Mouse (Mus musculus) megakaryocyte, adult 5-6 weeks (primary cell): Measurements from ENCODE around the gene Pex14. TPM values are rescaled to one million over a fixed set of nuclear protein-coding genes. Genes with fewer than 3 reads are reported as not detected.

Experiments used
- ATAC-seq: 2 replicates; pipeline ENCODE4 v1.8.0; 2016; ENCODE audit warnings: mild to moderate bottlenecking, inconsistent platforms; ENCODE audit not compliant: poor library complexity, severe bottlenecking
- total RNA-seq, 2 experiments: library from RNA; stranded (forward) in 1 of 2; stranded (reverse) in 1 of 2; fragments of 153-499, 151-499 nt in 1 of 2; fragments of 221-1000, 200-1000 nt in 1 of 2; gene quantifications; 2 replicates each; pipeline versions ENCODE4 v1.2.3 to v1.2.4; 2015 to 2017

Gene Pex14
- total RNA-seq, 2 experiments from 2014 or later = 7.7 to 10.7 TPM

DNA sequence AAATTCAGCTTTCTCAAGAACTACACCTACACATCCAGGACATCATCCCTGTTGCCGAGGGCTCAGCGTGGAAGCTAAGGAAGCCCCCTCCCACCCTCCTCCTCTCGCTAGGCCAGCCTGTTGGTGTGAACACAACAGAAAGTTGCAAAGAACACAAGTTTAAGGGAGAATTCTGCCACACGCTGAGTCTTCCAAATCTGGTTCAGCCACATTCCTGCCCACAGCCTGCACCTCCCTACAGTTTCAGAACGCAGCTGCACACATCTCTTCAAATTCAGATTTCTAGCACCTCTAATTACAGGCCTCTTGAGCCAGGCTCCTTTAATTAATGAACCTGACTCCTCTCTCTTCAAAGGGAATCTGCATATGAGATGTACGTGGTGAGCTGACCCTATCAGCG is 41.4 kb downstream of the Pex14 start:
- no peak for ATAC-seq

DNA sequence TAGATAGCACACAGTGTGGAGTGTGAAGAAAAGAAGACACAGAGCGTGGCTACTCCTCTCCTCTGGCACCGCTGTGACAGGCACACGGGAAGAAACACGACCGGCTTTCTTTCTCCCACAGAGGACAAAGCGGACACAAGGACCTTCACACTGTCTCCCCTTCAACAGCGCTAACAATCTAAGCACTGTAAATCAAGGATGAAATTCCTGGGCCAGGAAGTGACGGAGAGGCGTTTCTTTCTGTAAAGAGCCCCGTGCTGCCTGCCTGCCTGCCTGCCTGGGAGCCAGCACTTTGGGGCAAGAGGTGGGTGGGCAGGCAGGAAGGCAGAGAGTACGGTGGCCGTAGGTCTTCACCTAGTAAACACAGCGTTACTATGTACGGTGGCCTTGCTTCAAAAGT is 42.2 kb downstream of the Pex14 start:
- no peak for ATAC-seq

DNA sequence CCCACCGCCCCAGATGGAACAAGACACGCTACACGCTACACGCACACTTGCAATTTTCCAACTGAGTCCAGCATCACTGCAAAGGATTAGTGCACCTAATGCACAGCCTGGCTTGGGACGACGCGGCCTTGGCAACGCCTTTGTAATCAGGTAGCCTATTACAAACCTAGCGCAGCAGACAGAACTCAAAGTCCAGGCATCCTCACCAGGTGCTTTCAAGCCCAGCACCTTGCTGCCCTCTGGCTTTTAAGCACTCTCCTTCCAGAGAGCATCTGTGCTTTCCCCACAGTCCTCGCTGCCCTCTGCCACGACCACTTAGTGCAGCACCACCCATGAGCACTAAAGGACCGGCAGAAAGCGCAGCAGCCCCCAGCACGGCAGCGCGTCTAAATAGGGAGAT is 42.7 kb downstream of the Pex14 start:
- ATAC-seq = no peak

DNA sequence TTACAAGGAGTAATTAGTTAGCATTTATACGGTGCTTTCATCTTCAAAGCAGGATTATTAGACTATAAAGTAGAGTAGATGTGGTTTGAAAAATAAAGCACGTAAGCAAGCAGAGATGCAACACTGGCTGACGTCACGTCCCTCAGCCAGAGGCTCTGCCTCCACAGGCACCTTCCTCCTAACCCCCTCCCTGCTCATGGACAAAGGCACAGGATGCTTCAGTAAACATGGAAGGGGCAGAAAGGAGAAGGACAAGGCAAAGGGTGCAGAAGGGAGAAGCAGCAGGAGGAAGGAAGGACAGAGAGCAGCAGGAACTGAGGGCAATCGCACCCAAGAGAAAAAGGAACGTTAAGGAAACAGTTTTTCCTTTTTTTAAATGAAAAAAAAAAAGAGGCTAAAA is 43.8 kb downstream of the Pex14 start:
- 0 out of 2 replicates have a peak, but pooled peaks have one; percentile 18 for ATAC-seq

DNA sequence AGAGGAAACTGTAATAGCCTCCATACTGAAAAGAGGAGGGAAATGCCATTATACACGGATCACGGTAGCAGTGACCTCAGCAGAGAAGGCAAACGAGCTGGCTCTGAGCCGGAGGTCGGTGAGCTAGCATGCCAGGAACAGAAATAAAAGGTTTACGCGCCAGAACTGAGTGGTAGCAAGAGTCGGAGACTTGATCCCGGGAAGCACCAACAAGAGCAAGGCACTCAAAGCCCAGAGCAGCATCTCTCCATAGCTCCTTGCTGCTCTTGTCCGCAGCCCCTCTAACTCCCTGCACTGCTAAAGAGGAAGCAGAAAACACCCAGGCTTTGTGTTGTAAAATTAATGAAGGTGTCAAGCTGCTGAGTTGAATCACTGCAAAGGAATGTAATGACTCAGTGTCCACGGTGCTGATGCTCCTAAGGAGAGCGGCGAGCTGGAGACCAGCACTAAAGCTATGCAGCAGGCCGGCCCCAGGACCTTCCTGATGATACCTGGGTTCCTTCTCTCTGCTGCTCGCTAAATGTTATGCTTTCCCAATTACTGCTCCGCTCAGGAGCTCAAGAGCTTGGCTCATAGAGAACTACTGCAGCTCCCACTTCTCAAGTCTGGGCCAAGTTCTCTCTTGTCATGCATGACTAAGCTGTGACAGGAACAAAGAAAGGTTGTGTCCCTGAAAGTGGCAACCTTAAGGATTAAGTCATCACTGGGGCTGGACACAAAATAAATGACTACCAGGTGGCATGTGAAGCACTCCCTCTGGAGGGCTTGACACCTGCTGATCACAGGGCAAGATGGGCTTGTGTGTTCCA is 50.1 kb downstream of the Pex14 start:
- ATAC-seq = peak; percentile 53

DNA sequence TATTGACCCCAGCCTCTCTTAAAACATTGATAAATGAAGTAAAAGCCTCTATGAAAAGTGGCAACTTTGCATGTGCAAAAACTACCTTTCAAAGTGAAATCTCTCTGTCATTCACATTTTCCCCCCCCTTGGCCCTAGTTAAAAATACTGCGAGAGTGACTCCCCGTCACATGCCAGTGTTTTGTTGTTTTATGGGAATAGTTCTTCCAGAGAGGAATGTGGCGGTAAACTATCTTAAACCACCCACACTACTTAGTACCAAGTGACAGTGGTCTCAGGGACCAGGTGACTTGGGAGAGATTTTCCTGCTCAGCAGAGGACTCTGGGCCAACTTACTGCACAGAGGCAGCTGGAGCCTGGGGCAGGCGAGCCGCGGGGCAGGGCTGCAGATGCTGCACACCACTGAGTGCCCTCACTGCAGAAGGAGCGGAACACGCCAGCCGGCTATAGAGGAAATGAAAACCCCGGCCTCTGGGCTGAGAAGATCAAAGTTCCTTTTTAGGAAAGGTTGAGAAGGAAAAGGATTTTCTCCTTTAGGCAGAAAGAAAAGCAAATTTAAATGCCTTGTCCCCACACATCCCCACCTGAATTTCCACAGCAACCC is 50.9 kb downstream of the Pex14 start:
- ATAC-seq = peak; percentile 86

DNA sequence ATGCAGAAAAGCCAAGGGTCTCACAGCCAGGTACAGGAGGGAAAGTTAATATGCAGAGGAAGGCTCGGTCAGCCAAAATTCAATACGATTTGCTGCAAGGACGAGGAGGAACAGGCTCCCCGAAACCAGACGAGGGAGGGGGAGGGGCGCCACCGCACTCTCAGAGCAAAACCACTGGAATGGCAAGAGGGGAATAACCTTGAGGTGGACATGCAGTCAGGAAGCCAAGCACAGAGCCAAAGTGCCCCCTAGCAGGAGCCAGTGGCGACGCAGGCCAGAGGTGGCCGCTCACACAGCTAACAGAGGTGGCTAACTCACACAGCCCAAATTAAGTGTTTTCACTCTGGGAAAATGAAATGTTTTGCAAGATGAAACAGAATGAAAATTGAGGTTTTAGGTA is 52.3 kb downstream of the Pex14 start:
- peak; percentile 59 for ATAC-seq

DNA sequence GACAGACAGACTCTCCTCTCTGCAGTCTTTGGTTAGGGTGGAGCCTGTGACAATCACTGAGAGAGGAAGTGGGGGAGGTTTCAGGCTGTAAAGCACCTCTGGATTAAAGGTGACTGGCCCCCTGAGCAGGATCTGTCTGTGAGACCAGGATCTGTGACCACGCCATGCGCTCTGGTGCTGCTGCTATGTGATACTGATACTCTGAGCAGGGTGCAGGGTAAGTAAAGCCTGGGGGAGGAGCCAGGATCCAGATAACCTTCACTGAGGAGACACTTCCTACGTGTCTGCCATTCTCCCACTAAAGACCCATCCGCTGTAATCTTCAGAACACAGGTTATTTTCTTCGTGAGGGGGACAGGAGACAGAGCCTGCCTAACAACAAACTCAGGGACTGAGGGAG is 53.8 kb downstream of the Pex14 start:
- ATAC-seq = no peak

DNA sequence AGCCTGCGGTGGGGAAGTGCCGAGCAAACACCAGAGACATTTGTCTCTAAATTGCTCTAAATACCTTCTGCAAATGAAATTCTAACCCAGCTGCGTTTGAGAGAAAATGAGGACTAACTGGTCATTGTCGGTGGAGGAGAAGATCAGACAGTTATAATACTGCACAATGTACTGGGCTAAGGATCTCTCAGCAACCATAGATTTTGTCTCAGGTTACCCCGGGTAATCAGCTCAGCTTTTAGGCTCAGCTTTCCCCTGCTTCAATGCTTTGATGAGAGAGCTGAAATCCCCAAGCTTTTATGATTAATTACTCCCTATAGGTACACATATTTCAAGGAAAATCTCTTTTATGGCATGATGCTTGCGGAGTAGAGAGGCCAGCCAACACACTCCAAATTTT is 59.4 kb downstream of the Pex14 start:
- ATAC-seq = no peak

DNA sequence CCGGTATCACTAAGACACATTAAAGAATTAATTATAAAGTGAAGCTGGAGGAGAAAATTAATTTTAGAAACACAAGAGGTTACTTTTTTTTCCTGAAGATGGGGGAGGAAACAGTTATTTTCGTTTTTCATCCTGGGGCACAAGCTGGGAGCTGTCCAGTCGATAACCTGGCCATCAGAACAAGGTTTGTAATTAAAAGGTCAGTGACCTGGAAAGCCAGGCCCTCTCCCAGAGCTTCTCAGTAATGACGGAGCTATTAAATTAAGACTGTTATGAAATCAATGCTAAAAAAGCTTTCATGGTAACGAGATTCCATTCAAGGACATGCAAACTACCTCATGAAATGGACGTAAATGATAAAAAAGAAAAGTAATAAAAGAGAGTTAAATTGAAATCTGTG is 62.0 kb downstream of the Pex14 start:
- ATAC-seq = no peak

DNA sequence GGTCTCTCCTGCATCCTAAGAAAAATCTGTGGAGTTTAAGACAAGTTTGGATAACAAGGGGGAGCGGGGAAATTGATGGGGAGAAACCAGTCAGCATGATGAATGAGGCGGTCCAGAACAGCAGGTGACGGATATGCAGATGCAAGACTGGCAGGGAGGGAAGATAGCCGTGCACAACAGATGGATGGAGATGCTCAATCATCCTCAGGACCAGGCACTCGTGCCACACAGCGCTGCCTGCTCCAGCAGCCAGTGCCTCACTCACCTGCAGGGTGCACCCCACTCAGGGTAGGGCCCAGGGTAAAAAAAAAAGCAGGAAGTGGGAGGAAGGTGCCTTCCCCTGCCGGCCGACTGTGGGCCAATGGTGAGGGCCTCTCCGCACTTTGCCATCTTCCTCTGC is 63.1 kb downstream of the Pex14 start:
- ATAC-seq = no peak

DNA sequence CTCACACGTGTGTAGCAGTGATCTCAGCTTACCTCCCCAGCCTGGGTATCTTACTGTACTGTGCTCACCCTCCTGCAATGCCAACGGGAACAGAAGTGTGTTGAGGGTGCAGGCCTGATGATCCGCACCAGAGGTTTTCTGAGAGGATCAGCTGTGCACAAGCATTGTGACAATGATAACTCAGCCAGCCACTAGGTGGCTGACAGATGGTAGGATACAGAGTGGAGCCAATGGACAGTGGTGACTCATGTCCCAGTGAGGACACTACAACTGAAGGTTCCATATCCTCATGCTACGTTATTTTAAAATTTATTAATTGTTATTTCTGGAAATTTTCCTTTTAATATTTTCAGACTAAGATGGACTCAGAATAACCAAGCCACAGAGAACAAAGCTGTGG is 68.2 kb downstream of the Pex14 start:
- ATAC-seq = no peak

DNA sequence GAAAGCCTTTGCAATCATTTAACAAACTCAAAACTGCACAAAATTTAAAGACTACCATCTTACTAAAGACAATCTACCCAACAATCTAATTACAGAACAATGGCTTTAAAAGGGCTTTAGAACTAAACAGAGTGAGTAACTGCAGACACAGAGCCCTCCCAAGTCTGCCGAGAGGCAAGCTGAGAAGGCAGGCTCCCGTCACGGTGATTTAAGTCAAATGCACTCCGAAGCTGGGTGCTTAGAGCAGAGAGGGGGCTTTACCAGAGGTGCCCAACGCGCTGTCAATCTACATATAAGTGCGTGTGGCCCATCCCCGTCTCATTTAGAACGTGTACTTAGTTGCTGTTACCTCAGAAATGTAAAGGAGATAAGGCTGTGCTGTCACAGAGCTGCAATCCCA is 72.1 kb downstream of the Pex14 start:
- no peak for ATAC-seq

DNA sequence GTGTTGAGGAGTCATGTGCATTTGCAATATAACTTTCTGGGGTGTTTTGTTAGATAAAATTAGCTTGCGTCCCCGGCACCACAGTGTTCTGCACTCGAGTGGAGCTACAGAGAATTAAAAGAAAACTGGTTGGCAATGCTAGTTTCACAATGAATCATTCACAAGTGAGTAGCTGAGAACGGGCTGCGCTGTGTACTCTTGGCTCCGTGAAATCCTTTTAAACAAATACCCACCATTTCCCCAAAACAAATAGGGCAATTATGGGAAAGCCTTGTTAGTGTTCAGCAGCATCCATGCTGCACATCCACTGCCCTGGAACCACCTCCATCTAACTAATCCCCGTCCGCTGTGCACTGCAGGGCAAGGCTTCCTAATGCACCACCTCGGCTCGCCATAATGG is 74.4 kb downstream of the Pex14 start:
- ATAC-seq = no peak

DNA sequence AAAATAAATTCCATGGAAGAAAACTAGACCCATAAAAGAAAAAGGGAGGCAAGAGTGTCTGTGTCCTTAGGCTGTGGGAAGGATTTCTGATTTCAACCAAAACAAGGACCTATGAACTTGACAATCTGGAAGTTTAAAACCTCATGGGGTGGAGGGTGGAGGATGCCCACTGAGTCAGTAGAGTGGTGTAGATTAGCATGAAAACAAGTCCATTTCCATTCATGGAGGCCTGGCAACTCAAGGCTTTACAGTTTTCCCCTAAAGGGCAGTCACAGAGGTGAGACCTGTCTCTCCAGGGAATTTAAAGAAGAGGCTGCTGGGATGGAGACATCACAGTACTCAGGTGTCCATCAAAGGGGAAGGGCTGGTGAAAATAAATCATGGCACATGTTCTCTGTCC is 78.7 kb downstream of the Pex14 start:
- ATAC-seq = no peak

DNA sequence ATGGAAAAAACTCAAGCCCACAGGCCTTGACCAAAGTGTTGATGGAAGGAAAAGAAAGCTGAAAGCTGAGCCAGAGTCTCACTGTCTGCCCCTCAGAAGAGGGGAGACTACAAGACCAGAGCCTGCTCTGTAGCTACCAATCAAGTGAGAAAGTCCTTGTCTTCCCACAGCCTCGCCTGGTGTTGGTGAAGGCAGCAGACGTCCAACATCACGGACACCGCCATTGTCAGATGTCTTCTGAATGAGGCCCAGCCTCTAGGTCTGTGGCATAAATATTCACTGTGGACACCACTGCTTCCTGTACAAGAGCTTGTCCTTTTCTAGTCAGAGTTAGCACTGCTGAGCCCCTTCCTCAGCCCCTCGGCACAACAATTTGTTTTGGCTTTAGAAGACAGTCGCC is 80.2 kb downstream of the Pex14 start:
- no peak for ATAC-seq

DNA sequence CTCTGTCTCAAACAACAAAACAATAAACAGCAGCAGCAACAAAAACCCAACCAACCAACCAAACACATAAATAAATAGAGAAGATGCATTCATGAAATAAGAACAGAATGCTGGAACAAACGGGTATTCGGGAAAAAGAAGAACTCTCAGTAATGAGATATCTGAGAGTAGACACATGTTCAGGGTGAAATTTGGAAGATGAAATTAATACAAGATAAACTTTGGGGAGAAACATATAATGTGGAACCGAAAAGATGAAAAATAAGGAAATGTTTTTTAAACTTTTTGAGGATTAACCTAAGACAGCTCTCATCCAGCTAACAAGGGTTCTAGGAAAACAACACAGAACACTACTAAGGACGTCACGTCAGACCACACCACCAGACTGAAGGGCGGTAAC is 92.9 kb downstream of the Pex14 start:
- no peak for ATAC-seq

DNA sequence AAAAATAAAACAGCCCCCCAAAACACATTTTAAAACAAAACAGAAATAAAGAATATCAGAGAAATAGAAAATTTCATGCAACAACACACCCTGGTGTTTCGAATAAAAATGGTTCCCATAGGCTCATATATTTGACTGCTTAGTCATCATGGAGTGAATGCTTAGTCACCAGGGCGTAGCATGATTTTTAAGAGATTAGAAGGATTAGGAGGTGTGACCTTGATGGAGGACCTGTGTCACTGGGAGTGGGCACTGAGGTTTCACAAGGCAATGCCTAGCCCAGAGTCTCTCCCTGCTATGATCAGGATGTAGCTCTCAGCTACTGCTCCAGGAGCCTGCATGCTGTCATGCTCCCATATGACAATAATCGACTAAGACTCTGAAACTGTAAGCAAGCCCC is 93.6 kb downstream of the Pex14 start:
- no peak for ATAC-seq

DNA sequence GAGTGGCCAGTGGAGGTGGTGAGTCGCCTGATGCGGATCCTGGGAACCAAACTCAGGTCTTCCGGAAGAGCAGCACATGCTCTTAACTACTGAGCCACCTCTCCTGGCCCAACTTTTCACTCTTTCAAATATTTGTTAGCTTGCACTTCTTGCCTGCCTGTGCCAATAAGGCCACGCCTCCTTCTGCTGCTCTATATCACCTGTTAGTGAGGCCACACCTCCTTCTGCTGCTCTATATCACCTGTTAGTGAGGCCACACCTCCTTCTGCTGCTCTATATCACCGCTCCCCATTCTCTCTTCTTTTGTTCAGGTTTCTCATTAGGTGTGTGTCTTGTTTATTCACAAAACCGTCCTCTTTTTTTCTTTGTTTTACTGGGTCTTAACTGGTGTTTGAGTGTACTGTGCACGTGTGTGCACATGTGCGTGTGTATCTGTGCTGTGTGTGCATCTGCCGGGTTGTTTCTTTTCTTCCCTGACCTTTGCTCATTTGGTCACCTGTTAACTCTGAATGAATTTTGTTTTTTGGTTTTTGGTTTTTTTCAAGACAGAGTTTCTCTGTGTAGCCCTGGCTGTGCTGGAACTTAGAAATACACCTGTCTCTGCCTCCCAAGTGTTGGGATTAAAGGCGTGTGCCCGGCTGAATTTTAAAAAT is 97.1 kb downstream of the Pex14 start:
- no peak for ATAC-seq

DNA sequence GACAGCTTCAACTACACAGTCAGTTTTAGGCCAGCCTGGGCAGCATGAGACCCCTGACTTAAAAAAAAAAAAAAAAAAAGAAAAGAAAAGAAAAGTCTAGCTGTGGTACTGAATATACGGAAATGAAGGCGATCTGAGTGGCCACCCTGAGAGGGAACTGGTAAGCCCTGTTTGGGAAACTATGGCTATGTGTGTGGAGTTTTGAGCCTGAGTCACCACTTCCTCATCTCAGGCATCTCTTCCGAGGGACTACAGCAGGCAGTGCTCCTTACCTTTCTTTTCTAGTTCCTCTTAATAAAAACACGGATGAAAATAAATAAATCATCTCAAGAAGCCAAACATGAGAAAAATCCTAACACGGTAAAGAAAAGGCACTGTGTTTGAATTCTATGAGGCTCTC is 98.2 kb downstream of the Pex14 start:
- peak; percentile 72 for ATAC-seq

DNA sequence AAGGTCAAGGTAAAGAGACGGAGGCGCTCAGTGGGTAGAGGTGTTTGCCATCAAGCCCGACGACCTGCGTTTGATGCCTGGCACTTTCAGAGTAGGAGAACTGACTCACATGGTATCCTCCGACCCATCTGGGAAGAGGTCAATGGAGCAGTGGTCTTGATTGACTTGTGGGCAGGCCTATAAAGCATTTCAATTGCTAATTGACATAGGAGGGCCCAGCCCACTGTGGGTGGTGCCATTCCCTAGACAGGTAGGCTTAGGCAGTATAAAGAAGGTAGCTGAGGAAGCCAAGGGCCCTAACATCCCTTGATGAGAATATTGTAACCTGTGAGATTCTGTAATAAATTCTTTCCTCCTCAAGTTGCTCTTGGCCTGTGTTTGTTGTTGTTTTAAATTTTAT is 98.9 kb downstream of the Pex14 start:
- no peak for ATAC-seq

DNA sequence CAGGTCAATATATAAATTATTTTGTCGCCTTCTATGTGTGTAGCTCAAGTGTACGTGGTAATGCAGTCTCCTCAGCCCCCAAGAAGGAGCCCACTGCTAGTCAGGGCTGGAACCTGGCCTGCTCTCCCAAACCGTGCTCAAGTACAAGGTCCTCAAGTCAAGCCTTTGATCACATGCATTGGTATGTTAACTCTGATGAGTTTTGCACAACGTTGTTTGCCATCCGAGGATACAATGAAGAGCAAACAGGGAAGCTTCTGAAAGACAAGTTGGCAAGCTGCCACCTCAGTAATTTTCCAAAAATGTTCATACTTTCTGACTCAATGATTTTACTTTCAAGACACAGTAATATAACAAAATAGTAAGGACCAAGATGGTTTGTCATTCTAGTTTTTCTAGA is 105.7 kb downstream of the Pex14 start:
- no peak for ATAC-seq
